In genomic region chr11:96605516-96605915, GRCm38 (mm10) we compare ENCODE assay signal across 15 mouse cellular contexts.
"Had no signal": no experiment of that assay in that cellular context is flagged by ENCODE, and none has a peak within 500 bp of the region (broad histone marks: within the 10 kb centered on the region; RNA-seq: fewer than 3 reads in every experiment).

No protein-coding gene starts in this region.

- H3K27me3 ChIP-seq: neural tube, embryonic 13.5 days; neural tube, embryonic 15.5 days; stomach, embryonic 15.5 days had no signal

- H3K9ac ChIP-seq: neural tube, embryonic 13.5 days; neural tube, embryonic 15.5 days; stomach, embryonic 15.5 days had no signal

- H3K27ac ChIP-seq: neural tube, embryonic 13.5 days; neural tube, embryonic 15.5 days had no signal

- H3K9me3 ChIP-seq: neural tube, embryonic 13.5 days; neural tube, embryonic 15.5 days; stomach, embryonic 15.5 days had no signal

- H3K36me3 ChIP-seq: neural tube, embryonic 13.5 days; neural tube, embryonic 15.5 days; stomach, embryonic 15.5 days had no signal

- DNase-seq: retina, postnatal 1 day; right cerebral cortex, adult 18-20 months; right cerebral cortex, postnatal 14 days; right cerebral cortex, postnatal 25 days; right cerebral cortex, postnatal 4 days; spleen, adult 18-20 months; thymus, adult 18-20 months; thymus, adult 2 months; thymus, postnatal 14 days; thymus, postnatal 25 days; thymus, postnatal 36 days; thymus, postnatal 4 days had no signal

- H3K4me2 ChIP-seq: neural tube, embryonic 13.5 days; neural tube, embryonic 15.5 days; stomach, embryonic 15.5 days had no signal

- H3K4me3 ChIP-seq: neural tube, embryonic 13.5 days; neural tube, embryonic 15.5 days; stomach, embryonic 15.5 days had no signal
